Mouse (Mus musculus) thymus, adult 2 months (tissue): ENCODE measurements around the gene Obp2a. TPM values are rescaled to one million over a fixed set of nuclear protein-coding genes. Genes with fewer than 3 reads are reported as not detected.
A peak's percentile ranks its signal among the peaks of the same experiment; 100 is the strongest.

ENCODE experiments used
- DNase-seq: peaks from one replicate; pipeline ENCODE4 v3.0.0; 2021
- H3K27ac ChIP-seq: fragments of 200-500 bp; 2 replicates; pipeline ENCODE4 v1.5.1; 2012; ENCODE audit warnings: low read length, control low read depth; ENCODE audit not compliant: control insufficient read depth, insufficient read depth
- H3K27me3 ChIP-seq: fragments of 200-500 bp; 2 replicates; pipeline ENCODE4 v1.6.1; 2012; ENCODE audit warnings: mild to moderate bottlenecking, low read length, moderate library complexity, mixed read lengths; ENCODE audit not compliant: control insufficient read depth, insufficient read depth
- H3K36me3 ChIP-seq: fragments of 200-500 bp; 2 replicates; pipeline ENCODE4 v1.6.1; 2012; ENCODE audit warnings: mild to moderate bottlenecking, low read length, moderate library complexity; ENCODE audit not compliant: control insufficient read depth, insufficient read depth
- H3K4me1 ChIP-seq: fragments of 200-500 bp; replicated peaks from 2 replicates; pipeline ENCODE4 v1.6.1; 2012; ENCODE audit warnings: low read length; ENCODE audit not compliant: control insufficient read depth, insufficient read depth
- H3K4me3 ChIP-seq: fragments of 200-500 bp; 2 replicates; pipeline ENCODE4 v1.5.1; 2012; ENCODE audit warnings: mild to moderate bottlenecking, low read length, control low read depth, moderate library complexity; ENCODE audit not compliant: control insufficient read depth, insufficient read depth
- CTCF ChIP-seq: fragments of 200-500 bp; IDR thresholded peaks from 2 replicates; pipeline ENCODE4 v1.5.1; 2012; ENCODE audit warnings: mild to moderate bottlenecking, control low read depth, low read length, moderate library complexity, borderline replicate concordance; ENCODE audit not compliant: control insufficient read depth, poor library complexity, insufficient read depth; ENCODE audit errors: extremely low read depth
- POLR2A ChIP-seq: fragments of 200-500 bp; IDR thresholded peaks from 2 replicates; pipeline ENCODE4 v1.6.1; 2012; ENCODE audit warnings: mild to moderate bottlenecking, low read length, control low read depth, moderate library complexity; ENCODE audit not compliant: control insufficient read depth, poor library complexity, insufficient read depth; ENCODE audit errors: extremely low read depth
- WGBS: fragments of 180-500 bp; shearing (Covaris S2); methylation state at CpG from one replicate; pipeline ENCODE4 v1.1.7; 2018; 5-methylcytosine and 5-hydroxymethylcytosine counted together
- polyA plus RNA-seq: library from polyadenylated mRNA; depleted of rRNA; stranded (reverse); fragments of >200 nt; gene quantifications from 2 replicates; pipeline ENCODE4 v1.2.3, GENCODE M21; 2012

The Obp2a gene
- polyA plus RNA-seq, 1 experiment = 0.54 TPM

DNA sequence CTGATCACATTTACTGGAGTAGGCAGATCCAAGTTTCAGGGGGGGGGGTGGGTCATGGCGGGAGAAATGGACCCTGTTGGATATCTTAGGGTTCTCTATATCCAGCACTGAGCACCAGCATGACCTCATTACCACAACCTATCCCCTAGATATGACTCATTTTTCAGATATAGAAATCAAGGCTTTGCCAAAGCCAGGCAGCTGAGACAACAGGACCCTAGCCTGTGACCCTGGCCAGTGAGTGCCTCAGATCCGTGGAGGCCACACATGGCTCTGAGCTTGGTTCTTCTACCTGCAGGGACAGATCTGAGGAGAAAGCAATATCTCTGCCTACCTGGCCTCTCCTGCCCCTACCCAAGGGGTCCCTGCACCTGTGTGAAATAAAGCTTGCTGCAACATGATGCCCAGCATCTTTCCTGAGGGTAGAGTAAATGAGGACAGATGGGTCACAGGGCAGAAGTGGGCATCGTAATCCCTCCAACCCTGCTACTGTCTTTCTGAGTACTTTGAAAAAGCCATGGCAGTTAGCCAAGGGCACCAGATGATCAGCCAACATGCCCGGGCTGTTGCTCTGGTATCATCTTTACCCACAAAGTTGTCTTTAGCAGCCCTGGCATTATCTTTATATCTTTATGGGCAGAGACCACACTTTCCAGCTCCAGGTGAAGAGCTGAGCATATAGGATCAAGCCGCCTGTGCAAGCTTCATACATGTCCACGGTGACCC, 38.4 kb upstream of the Obp2a start:
- DNase-seq = no peak
- Histone ChIP-seq H3K27me3 (no peaks in the 10 kb centered on the region), H3K4me1 (no peaks in the 10 kb centered on the region), H3K36me3 (no peaks in the 10 kb centered on the region), H3K27ac (no peak overlapping the region), H3K4me3 (no peak overlapping the region)
- 53% methylated on average over 6 of the region's 6 CpGs for WGBS
- TF ChIP-seq CTCF (no peak), POLR2A (no peak)

DNA sequence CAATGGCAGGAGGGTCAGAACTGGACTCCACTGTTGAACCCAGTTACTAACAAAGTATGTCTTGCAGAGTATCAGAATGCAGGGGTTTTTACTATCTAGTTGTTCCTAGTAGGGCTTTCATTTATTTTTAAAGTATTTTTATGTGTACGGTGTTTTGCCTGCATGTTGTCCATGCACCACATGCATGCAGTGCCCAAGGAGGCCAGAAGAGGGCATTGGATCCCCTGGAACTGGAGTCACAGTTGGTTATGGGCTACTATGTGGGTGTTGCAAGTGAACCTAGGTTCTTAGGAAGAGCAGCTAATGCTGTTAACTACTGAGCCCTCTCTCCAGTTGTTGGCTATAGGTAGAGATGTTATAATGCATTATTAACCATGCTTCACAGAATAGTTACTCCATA, 36.3 kb upstream of the Obp2a start:
- H3K4me1 ChIP-seq = no peaks in the 10 kb centered on the region
- H3K27ac ChIP-seq = no peak overlapping the region
- TF ChIP-seq CTCF (no peak), POLR2A (no peak)
- DNase-seq = peak; percentile 81
- H3K27me3 ChIP-seq = no peaks in the 10 kb centered on the region
- H3K4me3 ChIP-seq = no peak overlapping the region
- no peaks in the 10 kb centered on the region for H3K36me3 ChIP-seq
- 33% methylated on average over 1 of the region's 1 CpGs for WGBS

DNA sequence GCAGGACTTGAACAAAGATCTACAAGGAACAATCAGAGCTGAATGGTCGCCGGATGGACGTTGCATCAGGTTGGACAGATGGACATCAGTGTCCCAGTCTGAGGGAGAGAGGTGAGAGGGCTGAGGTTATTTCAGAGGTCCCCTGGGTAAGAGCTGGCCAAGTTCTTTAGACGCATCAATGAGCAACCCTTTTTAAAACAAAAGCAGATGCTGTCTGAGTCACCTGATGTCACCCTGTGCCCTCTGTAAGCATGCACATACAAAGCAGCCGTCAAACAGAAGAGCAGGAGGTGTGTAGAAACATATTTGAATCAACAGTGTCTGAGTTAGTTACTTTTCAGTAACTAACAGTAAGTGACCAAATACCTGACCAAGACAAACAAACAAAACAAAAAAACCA, 35.7 kb upstream of the Obp2a start:
- H3K27ac ChIP-seq = no peak overlapping the region
- DNase-seq = no peak
- no peaks in the 10 kb centered on the region for H3K36me3 ChIP-seq
- TF ChIP-seq POLR2A (no peak), CTCF (no peak)
- no peaks in the 10 kb centered on the region for H3K27me3 ChIP-seq
- H3K4me3 ChIP-seq = no peak overlapping the region
- WGBS = 93% methylated on average over 5 of the region's 5 CpGs
- no peaks in the 10 kb centered on the region for H3K4me1 ChIP-seq

- Histone ChIP-seq H3K4me3 (no peak overlapping the region), H3K36me3 (no peaks in the 10 kb centered on the region), H3K4me1 (no peaks in the 10 kb centered on the region), H3K27me3 (no peaks in the 10 kb centered on the region), H3K27ac (no peak overlapping the region)
- DNase-seq = no peak
- WGBS = 75% methylated on average over 1 of the region's 1 CpGs
- no peak for TF ChIP-seq CTCF
- TF ChIP-seq POLR2A = no peak
Observed at GRCm38 (mm10) chr2:25666516-25666915, 33.3 kb upstream of the Obp2a start.

- no peak within 1 kb of the TSS for H3K4me3 ChIP-seq
- no peaks in the 10 kb centered on the region for H3K27me3 ChIP-seq
- peaks cover 18% of the 10 kb centered on the region for H3K4me1 ChIP-seq
- DNase-seq = no peak
- 95% methylated on average over 3 of the region's 3 CpGs for WGBS
- TF ChIP-seq CTCF = no peak
- no peak for TF ChIP-seq POLR2A
- no peak within 1 kb of the TSS for H3K27ac ChIP-seq
- no peaks in the 10 kb centered on the region for H3K36me3 ChIP-seq
Observed at GRCm38 (mm10) chr2:25676486-25676885, 23.4 kb upstream of the Obp2a start, which contains the start of gene Lcn6. Gene Lcn6, plus strand, starts transcription at chr2:25676786.

GRCm38 (mm10) chr2:25679559-25679958, 20.3 kb upstream of the Obp2a start:
- no peaks in the 10 kb centered on the region for H3K36me3 ChIP-seq
- no peak overlapping the region for H3K4me3 ChIP-seq
- 5% methylated on average over 6 of the region's 6 CpGs for WGBS
- no peak overlapping the region for H3K27ac ChIP-seq
- DNase-seq = peak; percentile 68
- H3K4me1 ChIP-seq = peaks cover 18% of the 10 kb centered on the region
- TF ChIP-seq CTCF (no peak), POLR2A (no peak)
- H3K27me3 ChIP-seq = no peaks in the 10 kb centered on the region
